Mouse (Mus musculus): Measurements from ENCODE around the gene Tmem132d. TPM values are rescaled to one million over a fixed set of nuclear protein-coding genes. Genes with fewer than 3 reads are reported as not detected.
"Not testable (repeated sequence)": the region's sequence is repeated elsewhere in the genome, so short reads cannot be mapped to it uniquely, and the experiment has no call there.

Tmem132d gene
- polyA plus RNA-seq, 1 experiment from 2014 or later, result 0.54 TPM

DNA sequence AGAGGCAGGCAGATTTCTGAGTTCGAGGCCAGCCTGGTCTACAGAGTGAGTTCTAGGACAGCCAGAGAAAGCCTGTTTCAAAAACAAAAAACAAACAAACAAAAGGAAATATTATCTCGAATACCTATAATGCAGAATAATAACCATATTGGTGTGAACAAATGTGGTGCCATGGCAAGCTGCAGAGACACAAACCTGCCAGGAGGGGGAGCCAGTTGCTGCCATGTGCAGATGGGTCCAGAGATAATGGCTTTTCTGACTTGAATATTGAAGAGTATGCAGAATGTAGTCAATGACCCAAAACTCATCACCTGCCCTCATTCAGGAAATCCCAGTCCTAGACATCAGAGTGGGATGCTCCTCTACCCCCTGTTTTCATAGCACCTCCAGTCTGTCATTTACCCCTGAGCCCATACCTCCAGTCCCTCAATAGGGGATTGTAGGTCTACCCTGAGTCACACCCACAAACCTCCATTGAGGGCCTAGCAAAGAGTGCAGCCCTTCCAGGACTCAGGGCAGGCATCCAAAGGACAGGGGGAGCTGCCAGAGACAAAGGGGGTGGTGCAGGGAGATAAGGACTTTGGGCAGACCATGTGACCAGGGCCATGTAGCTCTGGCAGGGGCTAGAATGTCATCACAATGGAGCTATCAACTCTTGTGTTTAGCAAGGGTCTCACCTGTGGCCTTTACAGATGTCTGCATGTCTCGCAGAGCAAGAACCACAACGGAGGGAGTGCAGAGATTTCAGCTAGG lies 676.0 kb downstream of the Tmem132d start:
- Histone ChIP-seq H3K4me3 (no peak overlapping the region), H3K9me3 (no peaks in the 10 kb centered on the region), H3K36me3 (no peaks in the 10 kb centered on the region), H3K4me1 (replicated peaks) (0 out of 2 replicates have a peak, but pooled peaks cover 3% of the 10 kb centered on the region), H3K27me3 (ENCODE audit: insufficient read depth, poor library complexity, severe bottlenecking) (no peaks in the 10 kb centered on the region), H3K27ac (no peak overlapping the region)
- WGBS, result 90% methylated on average over 4 of the region's 4 CpGs
- no peak for DNase-seq (ENCODE audit: low spot score)

DNA sequence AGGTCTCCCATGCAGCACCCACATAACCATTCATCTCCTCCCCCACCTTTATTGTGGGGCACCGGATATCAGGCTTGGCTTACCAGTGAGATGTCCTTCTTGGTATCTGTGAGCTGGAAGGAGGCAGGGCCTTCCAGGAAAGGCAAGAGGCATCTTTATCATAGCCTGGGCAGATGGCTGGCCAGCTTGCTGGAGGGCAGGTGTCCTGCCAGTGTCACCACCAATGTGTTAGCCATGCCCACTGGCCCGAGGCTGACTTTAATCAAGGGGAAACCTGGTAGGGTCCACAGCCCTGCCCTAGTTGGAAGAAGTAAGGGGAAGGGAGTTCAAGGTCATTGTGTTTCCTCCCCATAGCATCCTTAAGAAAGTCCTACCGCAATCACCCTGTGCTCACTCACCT lies 676.9 kb downstream of the Tmem132d start:
- H3K4me3 ChIP-seq, result no peak overlapping the region
- no peaks in the 10 kb centered on the region for H3K9me3 ChIP-seq
- no peaks in the 10 kb centered on the region for H3K27me3 ChIP-seq (ENCODE audit: insufficient read depth, poor library complexity, severe bottlenecking)
- H3K27ac ChIP-seq, result no peak overlapping the region
- DNase-seq (ENCODE audit: low spot score), result no peak
- peaks cover 4% of the 10 kb centered on the region; the same call in 1 of the 2 replicates for H3K4me1 ChIP-seq (replicated peaks)
- H3K36me3 ChIP-seq, result no peaks in the 10 kb centered on the region
- WGBS, result 86% methylated on average over 3 of the region's 3 CpGs

- no peaks in the 10 kb centered on the region for H3K9me3 ChIP-seq
- no peaks in the 10 kb centered on the region for H3K36me3 ChIP-seq
- 87% methylated on average over 4 of the region's 4 CpGs for WGBS
- no peak overlapping the region for H3K4me3 ChIP-seq
- H3K4me1 ChIP-seq (replicated peaks), result peaks cover 7% of the 10 kb centered on the region; the same call in 1 of the 2 replicates
- H3K27me3 ChIP-seq (ENCODE audit: insufficient read depth, poor library complexity, severe bottlenecking), result no peaks in the 10 kb centered on the region
- H3K27ac ChIP-seq, result no peak overlapping the region
- DNase-seq (ENCODE audit: low spot score), result no peak
Observed at GRCm38 (mm10) chr5:127755594-127755993, 677.3 kb downstream of the Tmem132d start.

- Histone ChIP-seq H3K36me3 (no peaks in the 10 kb centered on the region), H3K9me3 (0 out of 2 replicates have a peak, but pooled peaks cover 3% of the 10 kb centered on the region), H3K27ac (no peak overlapping the region), H3K4me1 (replicated peaks) (peaks cover 7% of the 10 kb centered on the region; the same call in 1 of the 2 replicates), H3K4me3 (no peak overlapping the region), H3K27me3 (ENCODE audit: insufficient read depth, poor library complexity, severe bottlenecking) (no peaks in the 10 kb centered on the region)
- DNase-seq (ENCODE audit: low spot score), result peak; percentile 31
- WGBS, result 34% methylated on average over 20 of the region's 20 CpGs
Observed at GRCm38 (mm10) chr5:127751262-127751975, 681.5 kb downstream of the Tmem132d start.

GRCm38 (mm10) chr5:127749540-127749939 lies 683.3 kb downstream of the Tmem132d start:
- not testable (repeated sequence) for H3K36me3 ChIP-seq; H3K4me1 ChIP-seq (replicated peaks); H3K27me3 ChIP-seq (ENCODE audit: insufficient read depth, poor library complexity, severe bottlenecking); H3K27ac ChIP-seq; H3K4me3 ChIP-seq; H3K9me3 ChIP-seq; DNase-seq (ENCODE audit: low spot score)
- WGBS, result 92% methylated on average over 3 of the region's 3 CpGs

DNA sequence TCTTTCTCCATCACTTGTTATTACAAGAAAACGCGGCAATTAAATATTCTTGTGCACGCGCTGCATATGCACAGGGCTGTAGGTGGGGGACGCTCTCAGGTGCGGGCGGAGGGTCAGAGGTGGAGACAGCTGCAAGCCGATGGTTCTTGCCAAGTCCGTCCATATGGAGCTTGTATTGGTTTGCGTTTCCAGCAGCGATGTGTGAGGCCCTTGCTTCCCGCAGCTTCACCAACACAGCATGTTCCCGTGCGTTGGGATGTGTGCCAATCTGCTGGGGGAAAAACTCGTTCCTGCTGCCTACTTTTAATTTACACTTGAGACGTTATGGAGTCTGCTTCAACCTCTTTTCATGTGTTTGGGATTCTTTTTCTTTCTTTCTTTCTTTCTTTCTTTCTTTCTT lies 691.5 kb downstream of the Tmem132d start:
- Histone ChIP-seq H3K27me3 (ENCODE audit: insufficient read depth, poor library complexity, severe bottlenecking) (no peaks in the 10 kb centered on the region), H3K36me3 (no peaks in the 10 kb centered on the region), H3K4me3 (no peak overlapping the region), H3K9me3 (no peaks in the 10 kb centered on the region), H3K4me1 (replicated peaks) (no peaks in the 10 kb centered on the region), H3K27ac (no peak overlapping the region)
- no peak for DNase-seq (ENCODE audit: low spot score)
- WGBS, result 93% methylated on average over 16 of the region's 16 CpGs

Other genes with a start within 250 kb of the Tmem132d start
- 16.0 and 22.3 TPM in 2 replicates for gene Fzd10, start 167.8 kb upstream of the Tmem132d start, polyA plus RNA-seq (2016; fragmentation: Nextera tagmentation; extraction: Ambion mirVana)

Measured in hindbrain, embryonic 10.5 days (tissue).